Mouse (Mus musculus): ENCODE measurements at regions not wholly inside any gene's neighbourhood (a gene's known extent, or its start where the extent isn't known, plus 50 kb on each side); places are given as distances from the start of the nearest gene placed in this dataset.
A peak's percentile ranks its signal among the peaks of the same experiment; 100 is the strongest.

DNA sequence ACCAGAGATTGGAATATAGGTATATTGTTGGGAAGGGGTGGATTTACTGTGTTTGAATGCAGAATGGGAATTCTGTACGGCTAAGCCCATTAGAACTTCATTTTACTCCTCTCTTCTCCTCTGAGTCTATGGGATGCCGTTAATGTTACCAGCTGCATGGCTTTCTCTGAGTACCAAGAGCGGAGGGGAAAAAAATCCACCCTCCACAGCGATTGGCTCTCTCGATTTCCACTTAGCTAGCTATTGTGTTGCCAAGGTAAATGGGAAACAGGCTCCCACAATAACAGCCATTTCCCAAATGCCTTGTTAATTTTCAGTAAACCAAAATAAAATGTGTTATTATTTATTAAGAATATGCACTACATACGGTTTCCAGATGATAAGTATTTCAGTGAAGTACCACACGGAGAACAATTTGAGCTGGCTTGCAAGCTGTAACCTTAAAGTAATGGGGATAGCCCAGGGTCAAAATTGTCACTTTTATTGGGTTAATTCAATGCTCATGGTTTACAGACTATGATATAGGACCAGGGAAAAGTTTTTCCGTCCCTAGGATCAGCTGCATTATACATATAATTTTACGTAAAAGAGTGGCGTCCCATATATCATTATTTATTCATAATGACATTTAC is 439.6 kb downstream of the Ttll7 start:
- no peak for ATAC-seq (ENCODE audit: insufficient read depth, low FRiP score)
- Histone ChIP-seq H3K9me3 (replicated peaks; ENCODE audit: control insufficient read depth, low read length) (no peaks in the 10 kb centered on the region), H3K36me3 (ENCODE audit: control insufficient read depth, insufficient read depth, low read length) (no peaks in the 10 kb centered on the region), H3K4me1 (ENCODE audit: control insufficient read depth, insufficient read depth, low read length) (no peaks in the 10 kb centered on the region), H3K4me3 (replicated peaks; ENCODE audit: low read length) (no peak overlapping the region), H3K27me3 (ENCODE audit: control insufficient read depth, insufficient read depth, low read length) (no peaks in the 10 kb centered on the region), H3K27ac (ENCODE audit: low read length) (no peak overlapping the region), H3K9ac (ENCODE audit: low read length) (no peak overlapping the region), H3K4me2 (ENCODE audit: low read depth, low read length) (no peak overlapping the region)
- WGBS, result 86% methylated on average over 10 of the region's 10 CpGs

DNA sequence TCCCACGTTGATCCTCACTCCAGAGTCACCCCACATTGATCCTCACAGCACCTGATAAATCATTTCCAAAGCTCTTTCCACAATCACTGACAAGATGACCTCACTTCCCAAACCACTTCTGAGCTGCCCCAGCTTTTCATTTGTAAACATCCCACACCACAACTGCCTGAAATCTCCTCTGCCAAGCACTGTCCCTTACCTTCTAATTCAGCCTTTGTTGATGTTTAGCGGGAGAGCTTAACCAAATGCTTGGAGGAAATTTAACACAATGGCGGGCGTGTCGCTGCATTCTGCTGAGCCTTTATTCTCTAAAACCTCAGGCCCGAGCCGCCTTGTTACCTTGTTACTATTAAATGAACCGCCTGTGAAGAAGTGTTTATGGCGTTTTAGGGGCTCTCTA is 445.9 kb downstream of the Ttll7 start:
- Histone ChIP-seq H3K36me3 (ENCODE audit: control insufficient read depth, insufficient read depth, low read length) (no peaks in the 10 kb centered on the region), H3K4me1 (ENCODE audit: control insufficient read depth, insufficient read depth, low read length) (no peaks in the 10 kb centered on the region), H3K9ac (ENCODE audit: low read length) (no peak overlapping the region), H3K4me2 (ENCODE audit: low read depth, low read length) (no peak overlapping the region), H3K27me3 (ENCODE audit: control insufficient read depth, insufficient read depth, low read length) (no peaks in the 10 kb centered on the region; the same call in 1 of the 2 replicates), H3K9me3 (replicated peaks; ENCODE audit: control insufficient read depth, low read length) (no peaks in the 10 kb centered on the region), H3K4me3 (replicated peaks; ENCODE audit: low read length) (no peak overlapping the region), H3K27ac (ENCODE audit: low read length) (no peak overlapping the region)
- no peak for ATAC-seq (ENCODE audit: insufficient read depth, low FRiP score)
- 13% methylated on average over 9 of the region's 9 CpGs for WGBS

DNA sequence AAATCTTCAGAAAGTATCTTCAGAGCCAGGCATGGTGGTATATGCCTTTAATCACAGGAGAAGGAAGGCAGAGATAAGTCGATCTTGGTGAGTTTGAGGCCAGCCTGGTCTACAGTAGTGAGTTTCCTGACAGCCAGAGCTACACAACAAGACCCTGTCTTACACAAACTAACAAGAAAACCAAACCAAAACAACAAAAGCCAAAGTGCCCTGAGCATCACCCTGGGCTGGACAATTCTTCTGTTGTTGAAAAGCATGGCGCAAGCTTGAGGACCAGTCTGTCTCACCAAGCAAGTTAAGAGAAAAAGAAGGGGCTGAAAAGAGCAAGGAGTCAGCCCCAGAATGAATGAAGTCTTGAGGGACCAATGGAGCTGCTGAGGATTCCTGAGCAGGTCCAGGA is 473.4 kb downstream of the Ttll7 start:
- WGBS, result 91% methylated on average over 2 of the region's 2 CpGs
- Histone ChIP-seq H3K4me2 (ENCODE audit: low read depth, low read length) (no peak overlapping the region), H3K36me3 (ENCODE audit: control insufficient read depth, insufficient read depth, low read length) (no peaks in the 10 kb centered on the region), H3K4me3 (replicated peaks; ENCODE audit: low read length) (no peak overlapping the region), H3K4me1 (ENCODE audit: control insufficient read depth, insufficient read depth, low read length) (no peaks in the 10 kb centered on the region), H3K27ac (ENCODE audit: low read length) (no peak overlapping the region), H3K9me3 (replicated peaks; ENCODE audit: control insufficient read depth, low read length) (no peaks in the 10 kb centered on the region), H3K9ac (ENCODE audit: low read length) (no peak overlapping the region), H3K27me3 (ENCODE audit: control insufficient read depth, insufficient read depth, low read length) (no peaks in the 10 kb centered on the region)
- no peak for ATAC-seq (ENCODE audit: insufficient read depth, low FRiP score)

GRCm38 (mm10) chr3:147334301-147334700 is 482.1 kb downstream of the Ttll7 start:
- no peak overlapping the region for H3K9ac ChIP-seq (ENCODE audit: low read length)
- H3K36me3 ChIP-seq (ENCODE audit: control insufficient read depth, insufficient read depth, low read length), result no peaks in the 10 kb centered on the region
- WGBS, result 71% methylated on average over 6 of the region's 6 CpGs
- H3K9me3 ChIP-seq (replicated peaks; ENCODE audit: control insufficient read depth, low read length), result no peaks in the 10 kb centered on the region
- no peaks in the 10 kb centered on the region for H3K4me1 ChIP-seq (ENCODE audit: control insufficient read depth, insufficient read depth, low read length)
- no peak overlapping the region for H3K4me3 ChIP-seq (replicated peaks; ENCODE audit: low read length)
- no peak overlapping the region for H3K27ac ChIP-seq (ENCODE audit: low read length)
- ATAC-seq (ENCODE audit: insufficient read depth, low FRiP score), result no peak
- no peak overlapping the region for H3K4me2 ChIP-seq (ENCODE audit: low read depth, low read length)
- H3K27me3 ChIP-seq (ENCODE audit: control insufficient read depth, insufficient read depth, low read length), result no peaks in the 10 kb centered on the region

- Histone ChIP-seq H3K9me3 (replicated peaks; ENCODE audit: control insufficient read depth, low read length) (no peaks in the 10 kb centered on the region), H3K4me1 (ENCODE audit: control insufficient read depth, insufficient read depth, low read length) (no peaks in the 10 kb centered on the region), H3K36me3 (ENCODE audit: control insufficient read depth, insufficient read depth, low read length) (no peaks in the 10 kb centered on the region), H3K4me3 (replicated peaks; ENCODE audit: low read length) (no peak overlapping the region), H3K27ac (ENCODE audit: low read length) (no peak overlapping the region), H3K4me2 (ENCODE audit: low read depth, low read length) (no peak overlapping the region), H3K9ac (ENCODE audit: low read length) (no peak overlapping the region), H3K27me3 (ENCODE audit: control insufficient read depth, insufficient read depth, low read length) (no peaks in the 10 kb centered on the region)
- no peak for ATAC-seq (ENCODE audit: insufficient read depth, low FRiP score)
- 72% methylated on average over 7 of the region's 7 CpGs for WGBS
Measured at GRCm38 (mm10) chr3:147335286-147335685, 483.1 kb downstream of the Ttll7 start.

GRCm38 (mm10) chr3:147339427-147339826 is 487.3 kb downstream of the Ttll7 start:
- WGBS, result 62% methylated on average over 2 of the region's 2 CpGs
- Histone ChIP-seq H3K36me3 (ENCODE audit: control insufficient read depth, insufficient read depth, low read length) (no peaks in the 10 kb centered on the region), H3K27ac (ENCODE audit: low read length) (no peak overlapping the region), H3K4me2 (ENCODE audit: low read depth, low read length) (no peak overlapping the region), H3K9me3 (replicated peaks; ENCODE audit: control insufficient read depth, low read length) (no peaks in the 10 kb centered on the region), H3K4me3 (replicated peaks; ENCODE audit: low read length) (no peak overlapping the region), H3K4me1 (ENCODE audit: control insufficient read depth, insufficient read depth, low read length) (no peaks in the 10 kb centered on the region), H3K9ac (ENCODE audit: low read length) (no peak overlapping the region), H3K27me3 (ENCODE audit: control insufficient read depth, insufficient read depth, low read length) (no peaks in the 10 kb centered on the region)
- ATAC-seq (ENCODE audit: insufficient read depth, low FRiP score), result no peak

DNA sequence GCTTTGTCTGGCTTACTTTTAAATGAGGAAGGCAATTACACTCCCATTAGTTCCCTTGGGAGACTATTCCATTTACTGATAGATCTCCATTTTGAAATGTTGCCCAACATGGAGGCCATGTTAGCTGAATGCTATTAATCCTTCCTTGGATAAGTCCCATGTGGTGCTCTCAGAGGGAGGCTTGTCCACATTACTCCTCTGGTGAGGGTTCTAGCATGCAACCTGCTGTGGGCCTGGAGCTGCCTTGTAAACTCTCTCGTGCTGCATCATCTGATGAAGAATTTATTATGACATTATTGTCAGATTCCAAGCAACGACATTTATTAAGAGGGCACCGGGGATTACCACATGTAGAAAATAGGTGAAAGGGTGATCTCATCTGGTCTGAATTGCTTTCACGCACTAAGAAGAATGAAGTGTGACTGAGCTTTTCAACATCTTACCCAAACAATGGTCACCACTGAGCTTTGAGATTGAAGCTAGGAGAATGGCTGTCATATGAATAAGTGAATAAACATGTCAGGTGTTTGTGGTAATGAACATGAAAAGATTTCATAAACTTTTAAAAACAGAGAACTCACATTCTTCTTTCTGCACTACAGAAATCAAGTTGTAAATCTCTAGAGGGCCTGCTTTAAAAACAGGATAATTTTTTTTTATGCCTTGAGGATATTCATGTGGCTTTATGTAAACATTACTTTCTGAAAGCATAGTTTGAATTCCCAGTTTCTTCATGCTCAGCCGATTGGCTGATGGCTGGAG is 495.3 kb downstream of the Ttll7 start:
- 48% methylated on average over 5 of the region's 5 CpGs for WGBS
- Histone ChIP-seq H3K27ac (ENCODE audit: low read length) (peak overlapping the region; percentile 49), H3K9ac (ENCODE audit: low read length) (no peak overlapping the region), H3K4me1 (ENCODE audit: control insufficient read depth, insufficient read depth, low read length) (peaks cover 3% of the 10 kb centered on the region), H3K27me3 (ENCODE audit: control insufficient read depth, insufficient read depth, low read length) (no peaks in the 10 kb centered on the region), H3K9me3 (replicated peaks; ENCODE audit: control insufficient read depth, low read length) (no peaks in the 10 kb centered on the region), H3K36me3 (ENCODE audit: control insufficient read depth, insufficient read depth, low read length) (no peaks in the 10 kb centered on the region), H3K4me3 (replicated peaks; ENCODE audit: low read length) (no peak overlapping the region), H3K4me2 (ENCODE audit: low read depth, low read length) (no peak overlapping the region)
- ATAC-seq (ENCODE audit: insufficient read depth, low FRiP score), result no peak

DNA sequence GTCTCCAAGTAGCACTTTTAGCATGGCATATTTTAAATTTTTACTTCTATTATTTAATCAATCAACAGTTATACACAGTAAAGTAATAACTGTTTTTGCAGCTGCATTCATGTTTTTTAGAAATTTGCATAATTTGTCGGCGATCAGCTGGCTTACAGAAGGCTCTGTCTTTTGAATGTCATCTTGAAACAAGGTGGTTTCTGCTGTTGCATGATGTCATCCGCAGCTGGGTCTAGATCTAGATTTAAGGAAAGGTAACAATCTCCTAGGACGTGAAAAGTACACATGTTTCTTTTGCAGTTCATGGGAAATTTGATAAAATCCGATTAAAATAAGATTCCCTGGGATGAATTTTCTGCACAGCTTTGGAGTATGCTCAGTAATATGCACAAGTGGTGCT is 534.9 kb downstream of the Ttll7 start:
- WGBS, result 81% methylated on average over 5 of the region's 5 CpGs
- no peak overlapping the region for H3K4me3 ChIP-seq (replicated peaks; ENCODE audit: low read length)
- no peak overlapping the region for H3K9ac ChIP-seq (ENCODE audit: low read length)
- no peaks in the 10 kb centered on the region for H3K9me3 ChIP-seq (replicated peaks; ENCODE audit: control insufficient read depth, low read length)
- no peaks in the 10 kb centered on the region for H3K36me3 ChIP-seq (ENCODE audit: control insufficient read depth, insufficient read depth, low read length)
- no peak for ATAC-seq (ENCODE audit: insufficient read depth, low FRiP score)
- H3K4me2 ChIP-seq (ENCODE audit: low read depth, low read length), result no peak overlapping the region
- no peaks in the 10 kb centered on the region for H3K4me1 ChIP-seq (ENCODE audit: control insufficient read depth, insufficient read depth, low read length)
- no peaks in the 10 kb centered on the region for H3K27me3 ChIP-seq (ENCODE audit: control insufficient read depth, insufficient read depth, low read length)
- H3K27ac ChIP-seq (ENCODE audit: low read length), result no peak overlapping the region

- Histone ChIP-seq H3K36me3 (ENCODE audit: control insufficient read depth, insufficient read depth, low read length) (no peaks in the 10 kb centered on the region), H3K4me1 (ENCODE audit: control insufficient read depth, insufficient read depth, low read length) (no peaks in the 10 kb centered on the region), H3K9ac (ENCODE audit: low read length) (no peak overlapping the region), H3K27me3 (ENCODE audit: control insufficient read depth, insufficient read depth, low read length) (no peaks in the 10 kb centered on the region), H3K4me3 (replicated peaks; ENCODE audit: low read length) (no peak overlapping the region), H3K27ac (ENCODE audit: low read length) (no peak overlapping the region), H3K9me3 (replicated peaks; ENCODE audit: control insufficient read depth, low read length) (no peaks in the 10 kb centered on the region; the same call in 1 of the 2 replicates), H3K4me2 (ENCODE audit: low read depth, low read length) (no peak overlapping the region)
- 82% methylated on average over 8 of the region's 8 CpGs for WGBS
- ATAC-seq (ENCODE audit: insufficient read depth, low FRiP score), result no peak
Measured at GRCm38 (mm10) chr3:147398298-147398697, 546.1 kb downstream of the Ttll7 start.

Measured in stomach, embryonic 16.5 days (tissue).